Mouse (Mus musculus) MEL (cell line): ENCODE measurements at regions not wholly inside any gene's neighbourhood (a gene's known extent, or its start where the extent isn't known, plus 50 kb on each side); places are given as distances from the start of the nearest gene placed in this dataset.

Experiments used
- DNase-seq: peaks from one replicate; pipeline ENCODE4 v3.0.0; 2011; ENCODE audit warnings: low read depth, low spot score
- H3K27ac ChIP-seq: 2 replicates; pipeline ENCODE4 v1.5.1; 2012; ENCODE audit warnings: low read depth, mild to moderate bottlenecking, control low read depth, low read length, moderate library complexity; ENCODE audit not compliant: control insufficient read depth
- H3K27me3 ChIP-seq, 2 experiments: fragments of 150-350 bp in 1 of 2; sonication (generic) in 1 of 2; 2 replicates each; pipeline ENCODE4 v1.6.1; 2012; ENCODE audit warnings: low read length in 2 of 2, mild to moderate bottlenecking in 2 of 2, improper control_type of control experiment in 1 of 2, moderate library complexity in 1 of 2; ENCODE audit not compliant: insufficient read depth in 2 of 2, control insufficient read depth in 1 of 2
- H3K36me3 ChIP-seq, 2 experiments: 2 replicates each; pipeline ENCODE4 v1.6.1; 2012 to 2014; ENCODE audit warnings: low read length in 2 of 2, improper control_type of control experiment in 1 of 2, inconsistent platforms in 1 of 2, mild to moderate bottlenecking in 1 of 2; ENCODE audit not compliant: insufficient read depth in 2 of 2, control insufficient read depth in 1 of 2
- H3K4me1 ChIP-seq, 2 experiments: fragments of 150-350 bp in 1 of 2; sonication (generic) in 1 of 2; 2 replicates each; pipeline ENCODE4 v1.6.1; 2012; ENCODE audit warnings: low read length in 2 of 2, improper control_type of control experiment in 1 of 2, mild to moderate bottlenecking in 1 of 2; ENCODE audit not compliant: insufficient read depth in 2 of 2, control insufficient read depth in 1 of 2
- H3K4me3 ChIP-seq, 2 experiments: fragments of 150-350 bp in 1 of 2; sonication (generic) in 1 of 2; 2 replicates each; pipeline ENCODE4 v1.5.1; 2012; ENCODE audit warnings: low read depth in 2 of 2, low read length in 2 of 2, mild to moderate bottlenecking in 2 of 2, moderate library complexity in 2 of 2, control low read depth in 1 of 2, improper control_type of control experiment in 1 of 2; ENCODE audit not compliant: control insufficient read depth in 1 of 2, insufficient read depth in 1 of 2
- H3K79me2 ChIP-seq: 2 replicates; pipeline ENCODE4 v1.6.1; 2012; ENCODE audit warnings: mild to moderate bottlenecking, low read length, moderate library complexity; ENCODE audit not compliant: control insufficient read depth, poor library complexity, insufficient read depth
- H3K9ac ChIP-seq: 2 replicates; pipeline ENCODE4 v1.6.1; 2012; ENCODE audit warnings: low read depth, mild to moderate bottlenecking, control low read depth, low read length, moderate library complexity; ENCODE audit not compliant: control insufficient read depth, poor library complexity, severe bottlenecking
- H3K9me3 ChIP-seq: fragments of 150-350 bp; sonication (generic); replicated peaks from 2 replicates; pipeline ENCODE4 v1.6.1; 2012; ENCODE audit warnings: mild to moderate bottlenecking, low read length, improper control_type of control experiment, moderate library complexity; ENCODE audit not compliant: insufficient read depth
- BHLHE40 ChIP-seq: IDR thresholded peaks from 2 replicates; pipeline ENCODE4 v1.6.1; 2012; ENCODE audit warnings: low read depth, mild to moderate bottlenecking, inconsistent platforms, low read length, improper control_type of control experiment, borderline replicate concordance
- CHD2 ChIP-seq: IDR thresholded peaks from 2 replicates; pipeline ENCODE4 v1.6.1; 2011; ENCODE audit warnings: low read length, improper control_type of control experiment
- CTCF ChIP-seq, 3 experiments: IDR thresholded peaks in 2 of 3; conservative IDR thresholded peaks in 1 of 3; 2 replicates each; pipeline ENCODE4 v1.5.1; 2011 to 2012; ENCODE audit warnings: low read length in 3 of 3, low read depth in 2 of 3, mild to moderate bottlenecking in 2 of 3, improper control_type of control experiment in 1 of 3, inconsistent platforms in 1 of 3, mixed read lengths in 1 of 3, moderate library complexity in 1 of 3; ENCODE audit not compliant: control insufficient read depth in 1 of 3, insufficient read depth in 1 of 3, poor library complexity in 1 of 3, severe bottlenecking in 1 of 3
- E2F4 ChIP-seq: IDR thresholded peaks from 2 replicates; pipeline ENCODE4 v1.6.1; 2011; ENCODE audit warnings: low read depth, low read length, improper control_type of control experiment, borderline replicate concordance
- ELF1 ChIP-seq: IDR thresholded peaks from 2 replicates; pipeline ENCODE4 v1.6.1; 2014; ENCODE audit warnings: low read depth, mild to moderate bottlenecking, inconsistent platforms, low read length, improper control_type of control experiment, moderate library complexity
- ETS1 ChIP-seq: IDR thresholded peaks from 2 replicates; pipeline ENCODE4 v1.6.1; 2012; ENCODE audit warnings: low read depth, mild to moderate bottlenecking, inconsistent platforms, low read length, improper control_type of control experiment, moderate library complexity
- GABPA ChIP-seq: IDR thresholded peaks from 2 replicates; pipeline ENCODE4 v1.6.1; 2012; ENCODE audit warnings: low read depth, mild to moderate bottlenecking, inconsistent platforms, low read length, improper control_type of control experiment, moderate library complexity
- GATA1 ChIP-seq: IDR thresholded peaks from 2 replicates; pipeline ENCODE4 v1.6.1; 2011; ENCODE audit warnings: low read depth, low read length, improper control_type of control experiment
- HCFC1 ChIP-seq: IDR thresholded peaks from 2 replicates; pipeline ENCODE4 v1.6.1; 2012; ENCODE audit warnings: low read depth, mild to moderate bottlenecking, inconsistent platforms, low read length, improper control_type of control experiment, moderate library complexity
- JUND ChIP-seq: IDR thresholded peaks from 2 replicates; pipeline ENCODE4 v1.6.1; 2011; ENCODE audit warnings: low read depth, mild to moderate bottlenecking, improper control_type of control experiment, low read length
- KAT2A ChIP-seq: conservative IDR thresholded peaks from 2 replicates; pipeline ENCODE4 v1.6.1; 2012; ENCODE audit warnings: low read depth, low read length, improper control_type of control experiment, inconsistent platforms
- MAX ChIP-seq: IDR thresholded peaks from 2 replicates; pipeline ENCODE4 v1.6.1; 2011; ENCODE audit warnings: low read length, improper control_type of control experiment
- MYB ChIP-seq: IDR thresholded peaks from 2 replicates; pipeline ENCODE4 v1.6.1; 2011; ENCODE audit warnings: mild to moderate bottlenecking, low read depth, low read length, improper control_type of control experiment
- MYC ChIP-seq: IDR thresholded peaks from 2 replicates; pipeline ENCODE4 v1.6.1; 2011; ENCODE audit warnings: low read depth, mild to moderate bottlenecking, low read length, improper control_type of control experiment, moderate library complexity
- NRF1 ChIP-seq: IDR thresholded peaks from 2 replicates; pipeline ENCODE4 v1.6.1; 2014; ENCODE audit warnings: low read depth, mild to moderate bottlenecking, inconsistent platforms, low read length, improper control_type of control experiment, moderate library complexity; ENCODE audit not compliant: poor library complexity, insufficient read depth, severe bottlenecking
- POLR2AphosphoS5 ChIP-seq: IDR thresholded peaks from 2 replicates; pipeline ENCODE4 v1.6.1; 2012; ENCODE audit warnings: low read depth, borderline replicate concordance, mild to moderate bottlenecking, inconsistent platforms, low read length, moderate library complexity, mixed read lengths
- RAD21 ChIP-seq: IDR thresholded peaks from 2 replicates; pipeline ENCODE4 v1.6.1; 2011; ENCODE audit warnings: mild to moderate bottlenecking, low read depth, low read length, improper control_type of control experiment
- SIN3A ChIP-seq: IDR thresholded peaks from 2 replicates; pipeline ENCODE4 v1.6.1; 2012; ENCODE audit warnings: low read length, improper control_type of control experiment, inconsistent platforms
- TAL1 ChIP-seq: IDR thresholded peaks from 2 replicates; pipeline ENCODE4 v1.6.1; 2012; ENCODE audit warnings: mild to moderate bottlenecking, inconsistent platforms, low read length, moderate library complexity, mixed read lengths
- TBP ChIP-seq: IDR thresholded peaks from 2 replicates; pipeline ENCODE4 v1.8.0; 2011; ENCODE audit warnings: low read depth, low read length, improper control_type of control experiment
- TCF12 ChIP-seq: IDR thresholded peaks from 2 replicates; pipeline ENCODE4 v1.6.1; 2014; ENCODE audit warnings: low read depth, mild to moderate bottlenecking, inconsistent platforms, low read length, improper control_type of control experiment, moderate library complexity
- USF1 ChIP-seq: IDR thresholded peaks from 2 replicates; pipeline ENCODE4 v1.6.1; 2014; ENCODE audit warnings: low read depth, mild to moderate bottlenecking, inconsistent platforms, low read length, improper control_type of control experiment, moderate library complexity
- USF2 ChIP-seq, 2 experiments: IDR thresholded peaks; 2 replicates each; pipeline ENCODE4 v1.6.1; 2011 to 2012; ENCODE audit warnings: improper control_type of control experiment in 2 of 2, low read length in 2 of 2, borderline replicate concordance in 1 of 2, inconsistent platforms in 1 of 2, low read depth in 1 of 2, mild to moderate bottlenecking in 1 of 2; ENCODE audit not compliant: insufficient read depth in 1 of 2
- ZC3H11A ChIP-seq: IDR thresholded peaks from 2 replicates; pipeline ENCODE4 v1.6.1; 2012; ENCODE audit warnings: low read depth, mild to moderate bottlenecking, inconsistent platforms, low read length, improper control_type of control experiment
- ZKSCAN1 ChIP-seq: IDR thresholded peaks from 2 replicates; pipeline ENCODE4 v1.6.1; 2012; ENCODE audit warnings: low read depth, mild to moderate bottlenecking, inconsistent platforms, low read length, improper control_type of control experiment, moderate library complexity
- ZMIZ1 ChIP-seq: IDR thresholded peaks from 2 replicates; pipeline ENCODE4 v1.6.1; 2012; ENCODE audit warnings: low read depth, mild to moderate bottlenecking, inconsistent platforms, low read length, improper control_type of control experiment, moderate library complexity

DNA sequence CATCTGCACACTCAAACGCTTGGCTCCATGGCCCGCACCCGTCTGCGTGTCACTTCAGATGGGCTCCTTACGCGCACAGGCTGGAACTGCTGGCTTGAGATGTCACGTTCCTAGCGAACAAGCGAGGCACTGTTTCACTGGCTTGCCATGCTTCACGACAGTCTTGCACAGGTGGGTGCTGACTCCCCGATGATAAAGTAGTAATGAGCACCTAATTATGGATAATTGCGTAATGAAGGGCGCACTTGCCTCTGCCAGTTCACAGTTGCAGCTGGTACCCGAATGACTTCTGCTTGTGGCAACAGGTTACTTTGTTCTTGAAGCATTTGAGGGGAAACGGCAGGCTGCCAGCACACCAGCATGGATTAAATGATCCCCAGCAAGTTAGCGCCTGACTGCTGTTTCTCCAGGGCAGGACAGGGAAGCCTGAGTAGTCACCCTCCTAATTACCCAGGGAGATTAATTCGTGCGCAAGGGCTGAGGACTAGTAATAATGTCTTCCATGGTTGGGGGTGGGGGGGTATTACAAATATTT, 335.1 kb downstream of the Pmp22 start:
- TF ChIP-seq ZMIZ1: no peak
- no peak for TF ChIP-seq POLR2AphosphoS5
- TF ChIP-seq ELF1: no peak
- TF ChIP-seq E2F4: no peak
- no peak for TF ChIP-seq ETS1
- no peak for TF ChIP-seq JUND
- TF ChIP-seq USF1: no peak
- no peak for TF ChIP-seq RAD21
- TF ChIP-seq CTCF (IDR thresholded peaks at IDR 0.05 in 2 of 3, conservative IDR thresholded peaks at IDR 0.05 in 1 of 3; ENCODE audit: control insufficient read depth in 1 of 3, insufficient read depth in 1 of 3, low read depth in 2 of 3, low read length in 3 of 3, poor library complexity in 1 of 3, severe bottlenecking in 1 of 3): no peak
- no peak for TF ChIP-seq TAL1
- TF ChIP-seq ZKSCAN1: no peak
- no peak for TF ChIP-seq GABPA
- no peak for TF ChIP-seq CHD2
- TF ChIP-seq, all 39 proteins: peak for 0
- H3K4me3 ChIP-seq: no peak overlapping the region
- no peak overlapping the region for H3K9ac ChIP-seq

GRCm38 (mm10) chr11:63465941-63466340, 337.2 kb downstream of the Pmp22 start:
- no peaks in the 10 kb centered on the region for H3K4me1 ChIP-seq
- no peak for TF ChIP-seq ETS1
- no peak for TF ChIP-seq BHLHE40
- TF ChIP-seq GABPA: no peak
- TF ChIP-seq POLR2AphosphoS5: no peak
- TF ChIP-seq SIN3A: no peak
- TF ChIP-seq USF2 (IDR thresholded peaks at IDR 0.05; ENCODE audit: borderline replicate concordance in 1 of 2, insufficient read depth in 1 of 2, low read depth in 1 of 2, low read length in 2 of 2): no peak
- TF ChIP-seq JUND: no peak
- TF ChIP-seq KAT2A: no peak
- no peak for TF ChIP-seq TCF12
- TF ChIP-seq NRF1: no peak
- TF ChIP-seq HCFC1: no peak
- no peak for TF ChIP-seq MAX
- no peak for TF ChIP-seq MYC
- TF ChIP-seq MYB: no peak
- no peak for TF ChIP-seq ZC3H11A
- TF ChIP-seq USF1: no peak
- TF ChIP-seq TBP: no peak
- no peak for TF ChIP-seq GATA1
- no peaks in the 10 kb centered on the region for H3K36me3 ChIP-seq
- H3K9me3 ChIP-seq: no peaks in the 10 kb centered on the region
- no peaks in the 10 kb centered on the region for H3K79me2 ChIP-seq
- H3K27me3 ChIP-seq: no peaks in the 10 kb centered on the region
- no peak overlapping the region for H3K4me3 ChIP-seq
- H3K9ac ChIP-seq: no peak overlapping the region
- H3K27ac ChIP-seq: no peak overlapping the region
- DNase-seq: no peak

More for the DNA sequence above, 335.1 kb downstream of the Pmp22 start:
- H3K4me1 ChIP-seq: no peaks in the 10 kb centered on the region
- H3K36me3 ChIP-seq: no peaks in the 10 kb centered on the region
- no peaks in the 10 kb centered on the region for H3K9me3 ChIP-seq
- DNase-seq: no peak
- no peaks in the 10 kb centered on the region; a peak in 1 of 4 replicates for H3K27me3 ChIP-seq
- no peaks in the 10 kb centered on the region for H3K79me2 ChIP-seq
- no peak overlapping the region for H3K27ac ChIP-seq
